Comparison of ENCODE assay signal across 7 mouse cellular contexts in the genomic region with DNA sequence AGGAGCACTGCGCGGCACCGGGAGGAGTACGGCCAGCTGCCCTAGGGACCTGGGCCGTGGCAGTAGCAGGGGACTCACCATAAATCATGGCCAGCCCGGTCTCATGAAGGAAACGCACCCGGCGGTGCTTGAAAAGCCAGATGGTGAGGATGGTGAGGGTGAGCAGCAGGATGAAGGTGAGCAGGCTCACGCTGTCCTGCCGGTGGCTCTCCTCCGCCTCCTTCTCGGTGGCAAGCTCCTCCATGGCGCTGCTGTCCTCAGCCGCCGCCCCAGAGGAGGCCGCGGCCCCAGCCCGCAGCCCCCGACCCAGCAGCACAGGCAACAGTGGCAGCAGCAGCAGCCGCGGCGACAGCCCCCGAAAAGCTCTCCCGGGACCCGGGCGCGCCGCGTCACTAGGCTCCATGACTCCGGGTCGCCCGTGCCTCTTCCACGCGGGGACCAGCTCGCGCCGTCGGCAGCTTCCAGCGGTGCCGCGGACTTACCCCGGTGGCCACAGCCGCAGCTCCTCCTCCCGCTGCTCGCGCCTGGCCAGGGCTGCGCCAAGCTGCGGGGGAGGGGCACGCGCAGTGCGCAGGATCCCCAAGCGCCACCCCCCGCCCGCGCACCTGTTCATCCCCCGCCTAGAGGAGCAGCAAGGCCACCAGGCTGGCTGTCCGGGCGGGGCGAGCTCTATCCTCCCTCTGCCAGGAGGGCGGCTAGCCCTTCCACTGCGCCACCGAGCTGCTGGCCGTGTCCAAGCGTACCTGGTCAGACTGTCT. TPM values are rescaled to one million over a fixed set of nuclear protein-coding genes. Genes with fewer than 3 reads are reported as not detected.
A peak's percentile ranks its signal among the peaks of the same experiment; 100 is the strongest.
DNase-seq lines count a peak whose midpoint lies in the region; ATAC-seq and TF ChIP-seq lines count a peak whose summit lies in the region.

Gene Slc9a7 (minus strand): TSS at position 526 of the 758 bp plus-strand sequence.

- H3K27ac ChIP-seq in embryonic facial prominence, embryonic 13.5 days, result no peak within 1 kb of the TSS
- no peak within 1 kb of the TSS for H3K27ac ChIP-seq in limb, embryonic 14.5 days (replicated peaks; ENCODE audit: low read depth, low read length)
- H3K27ac ChIP-seq in midbrain, embryonic 15.5 days, result peak within 1 kb of the TSS; percentile 74

- H3K36me3 ChIP-seq in embryonic facial prominence, embryonic 13.5 days, result no peaks in the 10 kb centered on the region
- no peaks in the 10 kb centered on the region for H3K36me3 ChIP-seq in limb, embryonic 14.5 days (ENCODE audit: control insufficient read depth, insufficient read depth, low read length)
- H3K36me3 ChIP-seq in midbrain, embryonic 15.5 days (replicated peaks), result no peaks in the 10 kb centered on the region

- peak; percentile 76; the same call in 1 of the 2 replicates for ATAC-seq in embryonic facial prominence, embryonic 13.5 days (ENCODE audit: insufficient number of reproducible peaks, insufficient read depth, low FRiP score, low TSS enrichment, low read depth)
- ATAC-seq in limb, embryonic 14.5 days (ENCODE audit: low FRiP score, low read depth), result peak; percentile 70
- ATAC-seq in midbrain, embryonic 15.5 days (replicated peaks), result peak; percentile 94

- no peaks in the 10 kb centered on the region for H3K9me3 ChIP-seq in embryonic facial prominence, embryonic 13.5 days
- no peaks in the 10 kb centered on the region for H3K9me3 ChIP-seq in limb, embryonic 14.5 days (ENCODE audit: control insufficient read depth, low read length)
- H3K9me3 ChIP-seq in midbrain, embryonic 15.5 days, result no peaks in the 10 kb centered on the region

- H3K4me1 ChIP-seq in embryonic facial prominence, embryonic 13.5 days, result no peaks in the 10 kb centered on the region
- H3K4me1 ChIP-seq in limb, embryonic 14.5 days (ENCODE audit: control insufficient read depth, insufficient read depth, low read length), result no peaks in the 10 kb centered on the region
- H3K4me1 ChIP-seq in midbrain, embryonic 15.5 days, result no peaks in the 10 kb centered on the region

- DNase-seq in adrenal gland, postnatal 25 days, result peak; percentile 74
- peak; percentile 3 to 13 for DNase-seq in heart, adult 9 months (ENCODE audit: low spot score in 2 of 2)
- peak; percentile 33 for DNase-seq in kidney, adult 9 months
- DNase-seq in limb, embryonic 14.5 days (ENCODE audit: low spot score), result peak; percentile 18
- peak; percentile 75 to 76 for DNase-seq in spleen, adult 18-20 months

- H3K4me3 ChIP-seq in embryonic facial prominence, embryonic 13.5 days, result peak within 1 kb of the TSS; percentile 56
- H3K4me3 ChIP-seq in limb, embryonic 14.5 days (replicated peaks; ENCODE audit: low read length), result peak within 1 kb of the TSS; percentile 51
- peak within 1 kb of the TSS; percentile 72 for H3K4me3 ChIP-seq in midbrain, embryonic 15.5 days

- 14% methylated on average over 44 of the region's 65 CpGs for WGBS in embryonic facial prominence, embryonic 13.5 days
- WGBS in limb, embryonic 14.5 days, result 21% methylated on average over 16 of the region's 65 CpGs
- WGBS in midbrain, embryonic 15.5 days, result 15% methylated on average over 54 of the region's 65 CpGs

- H3K4me2 ChIP-seq in embryonic facial prominence, embryonic 13.5 days, result peak within 1 kb of the TSS; percentile 76
- peak within 1 kb of the TSS; percentile 59 for H3K4me2 ChIP-seq in limb, embryonic 14.5 days (replicated peaks; ENCODE audit: low read depth, low read length, severe bottlenecking)
- H3K4me2 ChIP-seq in midbrain, embryonic 15.5 days, result peak within 1 kb of the TSS; percentile 51

- peak within 1 kb of the TSS; percentile 67 for H3K9ac ChIP-seq in embryonic facial prominence, embryonic 13.5 days
- peak within 1 kb of the TSS; percentile 40 for H3K9ac ChIP-seq in limb, embryonic 14.5 days (ENCODE audit: low read depth, low read length, severe bottlenecking)
- peak within 1 kb of the TSS; percentile 68 for H3K9ac ChIP-seq in midbrain, embryonic 15.5 days

- peaks cover 15% of the 10 kb centered on the region for H3K27me3 ChIP-seq in embryonic facial prominence, embryonic 13.5 days
- H3K27me3 ChIP-seq in limb, embryonic 14.5 days (ENCODE audit: control insufficient read depth, insufficient read depth, low read length), result no peaks in the 10 kb centered on the region
- H3K27me3 ChIP-seq in midbrain, embryonic 15.5 days (replicated peaks), result no peaks in the 10 kb centered on the region

- TF ChIP-seq POLR2A in limb, embryonic 14.5 days (IDR thresholded peaks at IDR 0.05; ENCODE audit: borderline replicate concordance, extremely low read depth, insufficient read depth, insufficient read length), result no peak

RNA-seq across cellular contexts. Expression of gene Slc9a7, which starts in this region (rescaled TPM):
- 20.8 and 22.9 TPM in 2 replicates for total RNA-seq in adrenal gland, postnatal 25 days (2021)
- polyA plus RNA-seq in embryonic facial prominence, embryonic 13.5 days (2015; fragmentation: Nextera tagmentation; extraction: Ambion mirVana), result 0.60 and 1.4 TPM in 2 replicates
- polyA plus RNA-seq in limb, embryonic 14.5 days (2012; rRNA removed), result 1.5 and 1.8 TPM in 2 replicates
- 1.4 and 1.8 TPM in 2 replicates for polyA plus RNA-seq in limb, embryonic 14.5 days (2014; fragmentation: Nextera tagmentation; extraction: Ambion mirVana)
- polyA plus RNA-seq in midbrain, embryonic 15.5 days (2015; fragmentation: Nextera tagmentation; extraction: Ambion mirVana), result 12.8 and 13.3 TPM in 2 replicates

Comparison
In these comparisons a context has a peak if more than half of its experiments do, and no peak if none do; other contexts are left out.
1. DNase-seq: peak in every context shown above with its lines; median percentile 76 in spleen, adult 18-20 months; 74 in adrenal gland, postnatal 25 days; 33 in kidney, adult 9 months; 18 in limb, embryonic 14.5 days; 8 in heart, adult 9 months.